Mouse (Mus musculus): ENCODE measurements at regions not wholly inside any gene's neighbourhood (a gene's known extent, or its start where the extent isn't known, plus 50 kb on each side); places are given as distances from the start of the nearest gene placed in this dataset.

DNA sequence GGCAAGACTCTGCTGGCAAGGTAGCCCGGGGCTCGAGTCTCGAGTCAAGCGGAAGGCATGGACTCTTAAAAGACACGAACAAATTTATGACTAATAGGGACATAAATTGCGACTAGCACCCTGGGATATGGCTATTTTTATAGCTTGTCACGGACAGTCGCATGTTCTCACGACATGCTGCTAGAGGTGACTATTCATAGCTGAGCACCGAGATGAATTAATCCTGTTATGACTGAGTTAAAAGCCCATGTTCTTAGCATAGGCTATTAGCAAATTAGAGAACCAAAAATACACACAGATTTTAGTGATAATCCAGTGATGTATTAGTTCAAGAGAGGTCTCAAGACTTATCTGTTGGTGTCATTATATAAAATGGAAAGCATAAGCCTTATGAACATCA, 539.2 kb downstream of the Gm19410 start:
- DNase-seq (ENCODE audit: inconsistent ontology term) = no peak

DNA sequence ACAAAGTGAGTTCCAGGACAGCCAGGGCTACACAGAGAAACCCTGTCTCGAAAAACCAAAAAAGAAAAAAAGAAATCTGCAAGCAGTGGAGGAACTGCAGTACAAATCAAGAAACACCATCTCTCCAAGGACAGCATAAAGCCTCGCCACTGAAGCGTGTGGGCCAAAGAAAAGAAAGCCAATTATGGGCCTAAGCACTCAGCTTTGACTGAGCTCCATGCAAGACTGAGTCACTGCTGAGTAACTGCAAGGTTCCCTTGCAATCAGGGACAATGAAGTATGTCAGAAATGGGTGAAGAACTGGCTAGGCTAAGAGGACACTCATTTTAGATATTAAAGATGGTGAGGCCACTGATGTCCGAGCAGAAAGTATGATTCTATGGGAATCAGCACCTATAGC, 540.7 kb downstream of the Gm19410 start:
- DNase-seq (ENCODE audit: inconsistent ontology term) = peak; percentile 22

- DNase-seq (ENCODE audit: inconsistent ontology term) = no peak
Measured at GRCm38 (mm10) chr8:36307496-36307895, 541.9 kb downstream of the Gm19410 start.

GRCm38 (mm10) chr8:36308056-36308455, 542.5 kb downstream of the Gm19410 start:
- DNase-seq (ENCODE audit: inconsistent ontology term) = no peak

DNA sequence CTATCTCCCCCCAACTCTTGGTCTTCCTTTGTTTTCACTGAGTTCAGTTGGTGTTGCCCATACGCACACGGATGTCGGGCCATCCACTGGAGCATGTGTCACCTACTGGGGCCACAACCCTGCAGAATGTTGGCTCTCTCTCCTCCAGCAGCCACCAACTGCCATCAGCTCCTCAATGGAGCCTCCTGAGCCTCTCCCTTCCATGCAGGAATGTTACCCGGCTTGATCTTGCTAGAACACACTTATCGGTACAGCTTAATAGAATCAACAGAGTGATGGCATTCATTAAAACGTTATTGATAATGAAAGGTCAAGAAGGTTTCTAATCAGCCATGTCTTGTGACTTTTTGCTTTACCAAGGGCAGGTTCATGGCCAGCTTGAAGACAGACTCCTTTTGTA, 543.7 kb downstream of the Gm19410 start:
- DNase-seq (ENCODE audit: inconsistent ontology term) = no peak

DNA sequence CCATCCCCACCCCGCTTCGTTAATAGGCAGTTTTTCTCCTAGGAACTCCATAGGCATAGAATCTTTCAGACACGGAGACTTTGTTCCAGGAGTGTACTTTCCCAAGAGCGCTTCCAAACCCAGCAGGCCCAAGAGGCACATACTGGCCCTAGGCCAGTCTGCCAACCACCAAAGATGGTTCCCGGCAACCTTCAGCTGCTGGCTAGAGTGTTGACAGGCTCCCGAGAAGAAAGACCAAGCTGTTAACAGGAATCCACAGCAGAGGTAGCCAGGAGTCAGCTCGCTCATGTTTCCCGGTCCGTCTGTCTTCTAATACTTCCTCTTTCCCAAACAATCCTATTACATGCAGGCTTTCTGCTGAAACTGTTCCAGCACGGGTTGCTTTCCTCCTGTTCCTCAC, 544.4 kb downstream of the Gm19410 start:
- DNase-seq (ENCODE audit: inconsistent ontology term) = peak; percentile 21

GRCm38 (mm10) chr8:36311734-36312133, 546.1 kb downstream of the Gm19410 start:
- no peak for DNase-seq (ENCODE audit: inconsistent ontology term)

- no peak for DNase-seq (ENCODE audit: inconsistent ontology term)
Measured at GRCm38 (mm10) chr8:36312963-36313362, 547.4 kb downstream of the Gm19410 start.

DNA sequence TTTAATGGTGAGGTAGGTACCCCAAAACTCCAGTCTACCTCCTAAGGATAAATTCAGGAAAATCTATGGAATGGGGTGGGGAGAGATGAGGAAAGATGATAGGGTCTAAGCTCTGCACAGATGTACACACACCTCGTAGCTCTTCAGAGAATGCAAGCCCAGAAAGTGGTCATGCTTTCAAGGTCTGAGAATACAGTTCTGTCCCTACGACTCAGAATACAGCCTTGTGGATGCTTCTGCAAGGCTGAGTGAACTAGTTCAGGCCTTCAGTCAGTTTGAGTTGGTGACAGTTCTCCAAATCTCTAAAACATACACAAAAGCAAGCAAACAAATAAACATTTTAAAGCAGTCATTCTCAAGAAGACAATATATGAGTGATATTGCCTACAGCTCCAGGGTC, 552.8 kb downstream of the Gm19410 start:
- DNase-seq (ENCODE audit: inconsistent ontology term) = no peak

DNA sequence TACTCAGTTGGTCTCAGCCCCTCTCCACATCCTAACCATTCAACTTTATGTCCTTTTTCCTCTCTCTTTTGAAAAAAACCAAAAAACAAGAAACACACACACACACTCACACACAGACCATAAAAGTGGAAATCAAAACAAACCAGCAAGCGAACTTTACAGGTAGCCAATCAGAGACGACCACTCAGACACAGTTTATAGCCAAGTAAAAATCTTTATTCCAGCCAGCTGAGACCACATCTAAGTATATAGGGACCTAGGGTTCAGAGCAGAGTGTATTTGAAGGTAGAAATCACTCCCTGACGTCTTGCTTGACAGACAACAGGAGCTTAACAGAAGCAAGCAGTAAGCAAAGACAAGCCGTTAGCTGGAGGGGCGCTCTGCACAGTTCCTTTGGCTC, 553.3 kb downstream of the Gm19410 start:
- DNase-seq (ENCODE audit: inconsistent ontology term) = no peak

- no peak for DNase-seq (ENCODE audit: inconsistent ontology term)
Measured at GRCm38 (mm10) chr8:36319314-36319959, 553.8 kb downstream of the Gm19410 start.

DNA sequence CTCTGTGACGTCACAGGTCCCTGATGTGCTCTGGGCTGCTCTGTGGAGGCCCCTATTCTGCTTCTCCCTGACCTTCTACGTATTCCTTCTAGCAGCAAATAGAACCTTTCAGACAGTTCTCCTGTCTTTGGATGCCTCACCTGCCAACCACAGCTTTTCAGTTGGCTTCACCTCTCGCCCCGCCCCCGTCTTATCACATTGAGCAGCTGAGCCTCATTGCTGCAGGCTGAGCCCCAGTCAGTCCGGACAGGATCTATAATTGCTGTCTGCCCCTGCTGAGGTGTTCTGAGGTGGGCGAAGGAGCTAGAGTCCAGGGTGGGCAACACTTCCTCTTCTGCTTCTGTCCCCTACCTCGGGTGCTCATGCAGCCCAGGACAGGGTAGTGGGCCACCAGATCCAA, 556.5 kb downstream of the Gm19410 start:
- DNase-seq (ENCODE audit: inconsistent ontology term) = no peak

- DNase-seq (ENCODE audit: inconsistent ontology term) = no peak
Measured at GRCm38 (mm10) chr8:36322578-36322977, 557.0 kb downstream of the Gm19410 start.

DNA sequence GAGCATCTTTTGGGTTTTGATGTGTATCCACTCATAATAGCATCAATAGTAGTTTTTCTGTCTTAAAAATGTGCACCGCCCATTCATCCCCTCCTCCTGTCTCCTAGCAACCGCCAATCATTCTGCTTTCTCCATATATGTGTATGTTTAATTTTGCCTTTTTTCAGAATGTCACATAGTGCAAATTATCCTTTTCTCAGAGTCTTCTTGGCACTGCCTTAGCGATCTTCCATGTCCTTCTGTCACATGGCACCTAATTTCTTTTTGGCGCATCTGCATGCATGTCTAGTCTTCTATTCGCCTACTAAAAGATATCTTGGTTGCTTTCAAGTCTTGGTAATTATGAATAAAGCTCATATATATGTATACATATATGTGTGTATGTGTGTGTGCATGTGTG, 573.0 kb downstream of the Gm19410 start:
- no peak for DNase-seq (ENCODE audit: inconsistent ontology term)

DNA sequence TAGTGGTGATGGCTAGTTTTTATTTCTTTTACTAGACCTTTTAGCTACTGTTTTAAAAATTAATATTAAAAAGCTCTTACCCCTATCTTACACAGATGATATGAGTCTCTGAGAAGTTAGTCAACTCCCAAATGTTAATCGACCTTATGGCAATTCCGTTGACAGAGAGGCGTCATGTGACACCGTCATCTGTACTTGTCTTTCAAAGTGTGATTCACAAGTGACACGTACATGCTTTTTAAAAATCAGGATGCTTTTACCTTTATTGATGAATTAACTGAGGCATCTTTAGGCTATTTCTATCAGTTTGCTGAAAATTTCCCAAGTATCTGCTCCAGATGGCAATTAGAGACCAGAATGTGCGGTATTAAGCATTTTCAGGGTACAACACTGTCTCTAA, 573.9 kb downstream of the Gm19410 start:
- no peak for DNase-seq (ENCODE audit: inconsistent ontology term)

- DNase-seq (ENCODE audit: inconsistent ontology term) = no peak
Measured at GRCm38 (mm10) chr8:36340454-36340853, 574.9 kb downstream of the Gm19410 start.

DNA sequence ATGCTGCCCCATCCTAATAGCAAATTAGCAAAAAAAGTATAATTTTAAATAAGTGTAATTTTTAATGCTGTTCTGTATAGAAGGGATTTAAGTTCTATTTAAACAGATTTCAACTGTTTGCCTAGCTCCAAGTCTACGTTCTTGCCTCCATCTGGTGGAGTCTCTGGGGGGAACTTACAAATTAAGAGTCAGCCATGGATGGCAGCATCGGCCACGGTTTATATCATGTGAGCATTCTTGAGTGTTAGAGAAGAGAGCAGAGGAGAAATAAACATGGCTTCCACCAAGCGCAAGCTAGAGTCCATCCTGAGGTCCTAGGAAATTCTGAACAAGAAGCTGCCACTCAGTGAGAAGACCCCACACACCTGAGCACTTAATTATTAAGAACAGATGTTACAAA, 576.4 kb downstream of the Gm19410 start:
- DNase-seq (ENCODE audit: inconsistent ontology term) = no peak

- DNase-seq (ENCODE audit: inconsistent ontology term) = no peak
Measured at GRCm38 (mm10) chr8:36342650-36343049, 577.1 kb downstream of the Gm19410 start.

GRCm38 (mm10) chr8:36346682-36347324, 581.2 kb downstream of the Gm19410 start:
- peak; percentile 78 for DNase-seq (ENCODE audit: inconsistent ontology term)

GRCm38 (mm10) chr8:36348067-36348466, 582.5 kb downstream of the Gm19410 start:
- no peak for DNase-seq (ENCODE audit: inconsistent ontology term)

- DNase-seq (ENCODE audit: inconsistent ontology term) = peak; percentile 19
Measured at GRCm38 (mm10) chr8:36354926-36355325, 589.3 kb downstream of the Gm19410 start.

- no peak for DNase-seq (ENCODE audit: inconsistent ontology term)
Measured at GRCm38 (mm10) chr8:36358998-36359397, 593.4 kb downstream of the Gm19410 start.

- DNase-seq (ENCODE audit: inconsistent ontology term) = peak; percentile 35
Measured at GRCm38 (mm10) chr8:36361255-36361654, 595.7 kb downstream of the Gm19410 start.

DNA sequence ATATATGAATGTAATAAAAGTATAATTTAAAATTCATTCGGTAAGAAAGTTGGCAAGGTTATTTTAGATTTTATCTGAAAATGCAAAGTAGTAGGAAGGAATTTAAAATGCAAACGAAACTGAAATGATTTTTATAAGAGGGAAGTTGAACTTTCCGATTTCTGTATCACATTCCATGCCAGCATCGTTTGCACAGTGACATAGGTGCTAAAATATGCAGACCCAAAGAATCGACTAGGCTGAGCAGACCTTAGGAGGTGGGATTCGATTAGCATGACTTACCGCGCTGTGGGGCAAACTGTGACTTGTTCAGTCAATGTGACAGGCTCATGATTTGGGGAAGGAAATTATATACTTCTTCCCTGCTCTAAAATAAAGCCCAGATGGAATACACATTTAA, 596.2 kb downstream of the Gm19410 start:
- DNase-seq (ENCODE audit: inconsistent ontology term) = peak; percentile 11

Measured in Muller cell, postnatal 12 days (primary cell).